Comparison of ENCODE assay signal across 8 mouse cellular contexts in genomic region chr9:120171295-120171694, GRCm38 (mm10). TPM values are rescaled to one million over a fixed set of nuclear protein-coding genes. Genes with fewer than 3 reads are reported as not detected.
A peak's percentile ranks its signal among the peaks of the same experiment; 100 is the strongest.
DNase-seq lines count a peak whose midpoint lies in the region; ATAC-seq and TF ChIP-seq lines count a peak whose summit lies in the region.

No protein-coding gene starts in this region.

- H3K4me3 ChIP-seq in forebrain, embryonic 10.5 days, result no peak overlapping the region
- H3K4me3 ChIP-seq in forebrain, embryonic 16.5 days (replicated peaks; ENCODE audit: low read length), result no peak overlapping the region
- H3K4me3 ChIP-seq in lung, postnatal 0 days (ENCODE audit: low read depth, low read length), result no peak overlapping the region

- H3K27me3 ChIP-seq in forebrain, embryonic 10.5 days (ENCODE audit: poor library complexity, severe bottlenecking), result peaks cover 6% of the 10 kb centered on the region; the same call in 1 of the 2 replicates
- H3K27me3 ChIP-seq in forebrain, embryonic 16.5 days (replicated peaks; ENCODE audit: control insufficient read depth, insufficient read depth, low read length), result no peaks in the 10 kb centered on the region
- H3K27me3 ChIP-seq in lung, postnatal 0 days (replicated peaks; ENCODE audit: insufficient read depth, low read length), result no peaks in the 10 kb centered on the region

- H3K4me2 ChIP-seq in forebrain, embryonic 16.5 days (ENCODE audit: low read length), result no peak overlapping the region
- H3K4me2 ChIP-seq in lung, postnatal 0 days (replicated peaks; ENCODE audit: low read depth, low read length), result no peak overlapping the region

- peak; percentile 79 for TF ChIP-seq CTCF in lung, postnatal 0 days (IDR thresholded peaks at IDR 0.05)

- H3K9me3 ChIP-seq in forebrain, embryonic 10.5 days, result peaks cover 18% of the 10 kb centered on the region
- no peaks in the 10 kb centered on the region for H3K9me3 ChIP-seq in forebrain, embryonic 16.5 days (ENCODE audit: control insufficient read depth, low read length)
- no peaks in the 10 kb centered on the region for H3K9me3 ChIP-seq in lung, postnatal 0 days (ENCODE audit: low read length)

- no peak for ATAC-seq in forebrain, embryonic 16.5 days
- peak; percentile 76 for ATAC-seq in erythroblast, adult 5-6 weeks (replicated peaks; ENCODE audit: low FRiP score, poor library complexity, severe bottlenecking)
- 0 out of 2 replicates have a peak, but pooled peaks have one; percentile 26 for ATAC-seq in lung, postnatal 0 days

- no peaks in the 10 kb centered on the region for H3K36me3 ChIP-seq in forebrain, embryonic 10.5 days (replicated peaks)
- H3K36me3 ChIP-seq in forebrain, embryonic 16.5 days (ENCODE audit: control insufficient read depth, insufficient read depth), result no peaks in the 10 kb centered on the region
- no peaks in the 10 kb centered on the region for H3K36me3 ChIP-seq in lung, postnatal 0 days (ENCODE audit: insufficient read depth, low read length)

- WGBS in forebrain, embryonic 10.5 days, result 44% methylated on average over 5 of the region's 5 CpGs
- 34% methylated on average over 5 of the region's 5 CpGs for WGBS in forebrain, embryonic 16.5 days
- 27% methylated on average over 5 of the region's 5 CpGs for WGBS in lung, postnatal 0 days

- H3K27ac ChIP-seq in forebrain, embryonic 10.5 days, result no peak overlapping the region
- no peak overlapping the region for H3K27ac ChIP-seq in forebrain, embryonic 16.5 days (ENCODE audit: low read length)
- H3K27ac ChIP-seq in lung, postnatal 0 days (ENCODE audit: low read length), result no peak overlapping the region

- H3K4me1 ChIP-seq in forebrain, embryonic 10.5 days, result no peaks in the 10 kb centered on the region
- no peaks in the 10 kb centered on the region for H3K4me1 ChIP-seq in forebrain, embryonic 16.5 days (replicated peaks; ENCODE audit: control insufficient read depth, insufficient read depth, low read length)
- no peaks in the 10 kb centered on the region for H3K4me1 ChIP-seq in lung, postnatal 0 days (ENCODE audit: insufficient read depth, low read depth, low read length)

- DNase-seq in forebrain, embryonic 10.5 days (ENCODE audit: extremely low spot score, low spot score), result peak; percentile 53
- DNase-seq in A20 (ENCODE audit: low read depth, low spot score), result peak; percentile 53
- peak; percentile 75 for DNase-seq in adrenal gland, postnatal 25 days
- DNase-seq in kidney, postnatal 25 days, result peak; percentile 54 to 81
- DNase-seq in lung, postnatal 0 days (ENCODE audit: low spot score), result peak; percentile 53
- DNase-seq in spleen, postnatal 10 days (ENCODE audit: low spot score in 2 of 2), result peak; percentile 51 to 79

- no peak for TF ChIP-seq EP300 in lung, postnatal 0 days (IDR thresholded peaks at IDR 0.05)

- no peak overlapping the region for H3K9ac ChIP-seq in forebrain, embryonic 16.5 days (replicated peaks; ENCODE audit: low read depth, low read length)
- no peak overlapping the region for H3K9ac ChIP-seq in lung, postnatal 0 days (replicated peaks; ENCODE audit: low read depth)

RNA-seq across cellular contexts. Expression of gene Mobp, which starts 21.8 kb away (rescaled TPM):
- polyA plus RNA-seq in forebrain, embryonic 10.5 days (2016; fragmentation: Nextera tagmentation; extraction: Ambion mirVana), result 1.7 and 1.9 TPM in 2 replicates
- 0.13 TPM in 1 of 2 replicates, not detected in the other for polyA plus RNA-seq in forebrain, embryonic 16.5 days (2015; fragmentation: Nextera tagmentation; extraction: Ambion mirVana)
- total RNA-seq in adrenal gland, postnatal 25 days (2021), result 0.27 TPM in 1 of 2 replicates, not detected in the other
- not detected in 2 replicates for total RNA-seq in erythroblast, adult 5-6 weeks (2015; ENCODE audit: low replicate concordance)
- total RNA-seq in erythroblast, adult 5-6 weeks (2017; ENCODE audit: low replicate concordance), result not detected in 2 replicates
- polyA plus RNA-seq in lung, postnatal 0 days (2015; fragmentation: Nextera tagmentation; extraction: Ambion mirVana), result not detected in 2 replicates

RNA-seq across cellular contexts. Expression of gene Rpsa, which starts 43.8 kb away (rescaled TPM):
- polyA plus RNA-seq in forebrain, embryonic 10.5 days (2016; fragmentation: Nextera tagmentation; extraction: Ambion mirVana), result 1,594 and 1,616 TPM in 2 replicates
- 953 and 1,017 TPM in 2 replicates for polyA plus RNA-seq in forebrain, embryonic 16.5 days (2015; fragmentation: Nextera tagmentation; extraction: Ambion mirVana)
- 585 and 720 TPM in 2 replicates for total RNA-seq in adrenal gland, postnatal 25 days (2021)
- 532 and 535 TPM in 2 replicates for total RNA-seq in erythroblast, adult 5-6 weeks (2015; ENCODE audit: low replicate concordance)
- 872 and 875 TPM in 2 replicates for total RNA-seq in erythroblast, adult 5-6 weeks (2017; ENCODE audit: low replicate concordance)
- polyA plus RNA-seq in lung, postnatal 0 days (2015; fragmentation: Nextera tagmentation; extraction: Ambion mirVana), result 616 and 675 TPM in 2 replicates
